In genomic region chr12:105678211-105678610, GRCm38 (mm10) we compare ENCODE assay signal across 27 mouse cellular contexts. TPM values are rescaled to one million over a fixed set of nuclear protein-coding genes. Genes with fewer than 3 reads are reported as not detected.
DNase-seq lines count a peak whose midpoint lies in the region; ATAC-seq and TF ChIP-seq lines count a peak whose summit lies in the region.
"Had no signal": no experiment of that assay in that cellular context is flagged by ENCODE, and none has a peak within 500 bp of the region (broad histone marks: within the 10 kb centered on the region; RNA-seq: fewer than 3 reads in every experiment).

No protein-coding gene starts in this region.

- H3K4me1 ChIP-seq in megakaryocyte, embryonic 14.5 days: peaks cover 81% of the 10 kb centered on the region
- H3K4me1 ChIP-seq in E14TG2a.4 (replicated peaks; ENCODE audit: low read depth, low read length): peaks cover 36% of the 10 kb centered on the region

- peaks cover 72% of the 10 kb centered on the region for H3K36me3 ChIP-seq in megakaryocyte, embryonic 14.5 days (replicated peaks; ENCODE audit: low read length)
- H3K36me3 ChIP-seq in E14TG2a.4 (ENCODE audit: insufficient read depth, low read length): peaks cover 74% of the 10 kb centered on the region

- peak; percentile 76 for DNase-seq in R1 (ENCODE audit: low read depth, low spot score)
- DNase-seq in layer of hippocampus, postnatal 10 days (ENCODE audit: low spot score in 2 of 2): no peak
- DNase-seq in urinary bladder, postnatal 14 days (ENCODE audit: low spot score): no peak
- DNase-seq: adrenal gland, postnatal 10 days; adrenal gland, postnatal 36 days; B cell, adult 2 months; cerebellum, adult 18-20 months; cerebellum, adult 9-10 months; cerebellum, postnatal 14 days; gastrocnemius, postnatal 25 days; heart, adult 2 months; heart, postnatal 14 days had no signal

- H3K4me3 ChIP-seq in megakaryocyte, embryonic 14.5 days (replicated peaks): peak overlapping the region; percentile 38
- 0 out of 2 replicates have a peak overlapping the region, but pooled peaks have one; percentile 5 for H3K4me3 ChIP-seq in E14TG2a.4 (replicated peaks; ENCODE audit: low read length)
- H3K4me3 ChIP-seq: forebrain, embryonic 10.5 days; forebrain, embryonic 13.5 days; heart, adult 2 months; heart, embryonic 10.5 days; heart, embryonic 13.5 days; hindbrain, embryonic 12.5 days; hindbrain, embryonic 15.5 days had no signal

- no peaks in the 10 kb centered on the region for H3K9me3 ChIP-seq in megakaryocyte, embryonic 14.5 days
- H3K9me3 ChIP-seq in E14TG2a.4 (ENCODE audit: low read length): no peaks in the 10 kb centered on the region
- H3K9me3 ChIP-seq: forebrain, embryonic 10.5 days; forebrain, embryonic 13.5 days; G1E; heart, embryonic 10.5 days; heart, embryonic 13.5 days; hindbrain, embryonic 12.5 days; hindbrain, embryonic 15.5 days had no signal

- ATAC-seq in megakaryocyte, adult 5-6 weeks (ENCODE audit: poor library complexity, severe bottlenecking): no peak
- ATAC-seq in megakaryocyte progenitor cell, adult 5-6 weeks (replicated peaks; ENCODE audit: poor library complexity): no peak
- ATAC-seq: forebrain, embryonic 13.5 days; forebrain, embryonic 16.5 days had no signal

- no peaks in the 10 kb centered on the region for H3K27me3 ChIP-seq in megakaryocyte, embryonic 14.5 days (replicated peaks)
- no peaks in the 10 kb centered on the region for H3K27me3 ChIP-seq in E14TG2a.4 (ENCODE audit: insufficient read depth, low read length)
- H3K27me3 ChIP-seq: forebrain, embryonic 13.5 days; heart, embryonic 13.5 days; hindbrain, embryonic 12.5 days; hindbrain, embryonic 15.5 days had no signal

- TF ChIP-seq CTCF in E14TG2a.4 (conservative IDR thresholded peaks at IDR 0.05; ENCODE audit: low read length): no peak

RNA-seq across cellular contexts. Expression of gene Gskip, which starts 6.4 kb away (rescaled TPM):
- polyA plus RNA-seq in megakaryocyte, embryonic 14.5 days (2012; ENCODE audit: insufficient read depth, low replicate concordance): 4.2 TPM in 1 of 2 replicates, not detected in the other
- total RNA-seq in megakaryocyte, adult 5-6 weeks (2015): 20.7 and 26.4 TPM in 2 replicates
- total RNA-seq in megakaryocyte, adult 5-6 weeks (2017): 14.1 and 14.6 TPM in 2 replicates
- total RNA-seq in megakaryocyte progenitor cell, adult 5-6 weeks (2015): 16.8 and 23.4 TPM in 2 replicates
- 11.7 and 14.6 TPM in 2 replicates for total RNA-seq in megakaryocyte progenitor cell, adult 5-6 weeks (2017)
- 10 to 100 TPM; 14.8 to 15.7 TPM for total RNA-seq in layer of hippocampus, postnatal 10 days (2021)

RNA-seq across cellular contexts. Expression of gene Atg2b, which starts 6.8 kb away (rescaled TPM):
- 3.5 and 4.4 TPM in 2 replicates for polyA plus RNA-seq in megakaryocyte, embryonic 14.5 days (2012; ENCODE audit: insufficient read depth, low replicate concordance)
- total RNA-seq in megakaryocyte, adult 5-6 weeks (2015): 16.2 and 16.5 TPM in 2 replicates
- 14.1 and 14.7 TPM in 2 replicates for total RNA-seq in megakaryocyte, adult 5-6 weeks (2017)
- 24.0 and 34.3 TPM in 2 replicates for total RNA-seq in megakaryocyte progenitor cell, adult 5-6 weeks (2015)
- total RNA-seq in megakaryocyte progenitor cell, adult 5-6 weeks (2017): 20.2 and 27.1 TPM in 2 replicates
- 10 to 100 TPM; 42.0 TPM for total RNA-seq in layer of hippocampus, postnatal 10 days (2021)

RNA-seq across cellular contexts. Expression of gene Ak7, which starts 27.6 kb away (rescaled TPM):
- not detected in 2 replicates for polyA plus RNA-seq in megakaryocyte, embryonic 14.5 days (2012; ENCODE audit: insufficient read depth, low replicate concordance)
- 0.38 TPM in 1 of 2 replicates, not detected in the other for total RNA-seq in megakaryocyte, adult 5-6 weeks (2015)
- total RNA-seq in megakaryocyte, adult 5-6 weeks (2017): 0.07 TPM in 1 of 2 replicates, not detected in the other
- not detected in 2 replicates for total RNA-seq in megakaryocyte progenitor cell, adult 5-6 weeks (2015)
- total RNA-seq in megakaryocyte progenitor cell, adult 5-6 weeks (2017): 0.10 TPM in 1 of 2 replicates, not detected in the other
- 1 to 10 TPM; 2.2 to 2.8 TPM for total RNA-seq in layer of hippocampus, postnatal 10 days (2021)
- total RNA-seq: gastrocnemius, adult 8-10 months; gastrocnemius, postnatal 25 days; heart, adult 2 months; hematopoietic stem cell, adult 5-6 weeks had no signal
- polyA plus RNA-seq: embryonic facial prominence, embryonic 11.5 days had no signal
